Mouse (Mus musculus) adrenal gland, adult (tissue): Measurements from ENCODE around the gene Ptprn2.
A peak's percentile ranks its signal among the peaks of the same experiment; 100 is the strongest.

ENCODE experiments used
- DNase-seq, 2 experiments: peaks; one replicate each; pipeline ENCODE4 v3.0.0; 2022 to 2023; ENCODE audit warnings: low spot score in 1 of 2; ENCODE audit not compliant: inconsistent age in 2 of 2

Ptprn2 gene

DNA sequence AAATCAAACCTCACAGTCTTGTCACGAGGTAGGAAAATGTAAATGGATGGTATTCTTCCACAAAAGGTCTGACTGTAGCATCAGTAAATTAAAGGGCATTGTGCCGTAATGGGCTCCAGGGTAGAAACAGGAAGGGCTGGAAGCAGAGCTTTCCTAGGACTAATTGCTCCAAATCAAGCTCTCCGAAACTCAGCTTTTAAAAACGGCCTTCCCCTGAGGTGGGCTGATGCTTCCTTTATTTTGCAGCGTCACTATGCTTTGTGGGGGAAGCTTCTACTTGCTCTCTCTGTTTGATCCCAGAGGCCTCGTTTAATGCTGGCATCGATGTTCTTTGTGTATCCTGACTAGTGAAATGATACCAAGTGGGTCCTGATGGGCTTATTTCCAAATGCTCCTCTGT, 718.0 kb downstream of the Ptprn2 start:
- no peak for DNase-seq

DNA sequence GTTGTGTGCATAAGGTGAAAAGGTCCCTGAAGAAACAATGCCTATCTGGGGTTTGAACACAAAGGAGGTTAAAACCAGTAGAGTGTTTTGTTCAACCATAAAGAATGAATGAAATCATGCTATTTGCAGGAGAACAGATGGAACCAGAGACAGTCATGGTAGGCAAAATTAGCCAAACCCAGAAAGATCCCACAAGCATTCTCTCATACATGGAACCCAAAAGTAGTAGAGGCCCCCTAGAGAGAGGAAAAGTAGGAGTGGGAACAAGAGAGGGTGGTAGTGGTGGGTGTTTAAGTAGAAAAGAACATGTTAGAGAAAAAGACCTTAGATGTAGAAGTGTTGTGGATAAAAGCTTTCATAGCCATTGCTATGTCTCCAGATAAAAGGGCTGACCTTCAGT, 719.4 kb downstream of the Ptprn2 start:
- DNase-seq: no peak

DNA sequence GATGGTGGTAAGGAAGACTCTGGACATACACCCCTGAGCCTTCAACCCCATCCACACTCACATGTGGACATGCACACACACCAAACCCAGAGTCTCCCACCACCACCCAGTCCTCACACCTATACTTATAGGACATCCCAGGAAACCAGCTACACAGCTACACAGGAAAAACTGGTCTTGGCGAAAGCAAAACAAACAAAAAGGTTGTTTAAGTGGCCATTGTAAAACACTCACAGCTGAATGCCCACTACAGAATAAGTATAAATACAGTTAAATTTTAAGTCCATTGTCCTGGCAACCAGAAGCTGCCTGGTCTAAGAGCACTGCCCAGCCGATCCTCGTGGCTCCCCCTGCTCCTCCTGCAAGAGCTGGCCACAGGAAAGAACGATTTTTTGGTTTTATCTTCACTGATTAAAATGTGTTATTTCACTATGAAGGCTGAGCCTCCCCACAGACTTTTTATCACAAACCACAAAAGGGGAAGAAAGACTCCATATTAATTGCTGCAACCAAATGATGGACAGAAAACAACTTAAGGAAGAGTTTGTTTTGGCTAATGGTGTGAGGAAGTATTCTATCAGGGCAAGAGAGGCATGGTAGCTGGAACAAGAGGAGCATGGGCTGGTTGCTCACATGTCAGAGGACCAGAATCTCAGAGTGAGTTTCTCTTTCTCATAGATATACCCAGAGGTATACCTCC, 722.1 kb downstream of the Ptprn2 start:
- DNase-seq: no peak

DNA sequence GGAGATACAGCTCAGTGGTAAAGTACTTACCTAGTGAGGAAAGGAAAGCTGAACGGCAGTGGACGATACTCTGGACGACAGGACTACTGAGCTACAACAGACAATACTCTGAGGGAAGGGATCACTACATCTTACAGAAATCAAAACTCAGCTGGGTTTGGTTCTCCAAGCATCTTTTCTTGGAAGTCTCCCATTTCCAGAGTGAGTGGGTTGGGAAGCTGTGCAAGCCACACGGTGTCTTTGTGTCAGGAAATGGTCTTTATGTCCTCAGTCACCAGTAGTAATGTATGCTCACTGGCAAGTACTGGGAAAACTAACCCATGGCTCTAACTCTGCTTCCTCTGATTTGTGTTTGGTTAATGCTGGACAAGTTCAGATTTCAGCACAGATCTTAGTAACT, 724.9 kb downstream of the Ptprn2 start:
- DNase-seq: no peak

DNA sequence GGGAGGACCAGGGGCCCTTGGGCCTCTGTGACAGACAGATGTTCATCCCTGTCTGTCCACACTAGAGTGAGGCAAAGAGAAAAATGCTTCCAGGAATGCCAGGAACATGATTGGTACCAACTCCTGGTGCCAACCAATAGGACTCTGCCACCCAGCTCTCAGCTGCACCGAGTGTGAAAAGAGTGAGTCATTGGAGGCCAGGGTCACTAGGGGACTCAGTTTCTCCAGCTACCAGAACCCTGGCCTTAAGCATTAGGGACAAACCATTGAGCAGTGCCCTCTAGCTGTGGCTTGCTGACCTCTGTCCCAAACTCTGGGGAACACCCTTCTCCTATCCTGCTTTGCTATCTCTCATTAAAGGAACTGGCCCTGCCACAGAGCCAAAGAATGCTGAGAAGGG, 728.0 kb downstream of the Ptprn2 start:
- DNase-seq: peak; percentile 58 to 81

DNA sequence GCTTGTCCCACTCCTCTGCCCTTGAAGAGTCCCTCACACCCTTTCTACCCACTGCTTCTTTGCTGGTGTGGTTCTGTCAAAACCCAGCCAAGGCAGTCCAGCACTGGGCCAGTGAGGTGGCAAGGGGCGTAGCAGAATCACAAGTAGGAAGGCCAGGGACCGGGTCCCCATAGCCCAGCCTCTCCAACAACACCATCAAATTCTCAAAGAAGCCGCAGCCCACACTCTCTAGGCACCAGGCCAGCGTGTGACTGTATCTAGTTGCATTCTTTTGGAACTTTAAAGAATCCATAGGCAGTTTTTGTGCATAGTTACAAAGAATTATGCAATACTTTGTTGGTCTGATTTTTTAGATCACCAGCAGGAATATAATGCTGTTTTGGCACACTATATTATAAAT, 728.8 kb downstream of the Ptprn2 start:
- no peak for DNase-seq

DNA sequence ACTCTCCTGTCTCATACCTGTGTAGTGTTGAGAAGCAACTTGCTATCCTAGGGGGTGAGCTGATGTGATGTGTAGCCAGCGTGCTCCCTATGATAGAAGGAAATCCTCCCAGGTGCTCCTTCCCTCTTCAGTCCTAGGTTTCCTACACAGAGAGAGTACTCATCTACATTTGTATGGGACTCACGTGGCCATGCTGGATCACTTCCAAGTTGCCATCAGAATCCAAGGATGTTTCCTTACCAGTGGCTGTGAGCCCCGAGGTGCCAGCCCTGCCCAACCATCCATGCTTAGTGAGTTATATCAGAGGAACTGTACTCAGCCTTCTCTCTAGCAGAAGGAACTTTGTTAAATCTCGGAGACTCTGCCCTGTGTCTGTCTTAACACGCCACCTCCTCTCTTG, 729.4 kb downstream of the Ptprn2 start:
- peak; percentile 25 to 60 for DNase-seq

DNA sequence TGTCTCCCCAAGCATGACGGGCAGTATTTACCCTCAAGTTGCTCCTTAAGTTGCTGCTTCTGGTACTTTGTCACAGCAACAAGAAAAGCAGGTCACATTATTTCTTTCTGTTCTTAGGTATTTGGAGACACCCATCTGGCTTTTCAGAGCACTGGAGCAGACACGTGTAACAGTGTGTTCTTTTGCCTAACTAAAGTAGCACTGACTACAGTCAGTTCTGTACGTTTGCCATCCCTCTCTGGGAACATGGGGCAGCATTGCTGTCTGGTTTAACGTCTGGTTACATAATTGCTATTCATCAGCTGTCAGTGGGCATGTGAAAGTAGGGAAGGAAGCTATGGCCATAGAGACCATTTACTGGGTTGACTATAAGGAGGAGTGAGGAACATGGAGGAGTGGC, 736.4 kb downstream of the Ptprn2 start:
- no peak for DNase-seq

DNA sequence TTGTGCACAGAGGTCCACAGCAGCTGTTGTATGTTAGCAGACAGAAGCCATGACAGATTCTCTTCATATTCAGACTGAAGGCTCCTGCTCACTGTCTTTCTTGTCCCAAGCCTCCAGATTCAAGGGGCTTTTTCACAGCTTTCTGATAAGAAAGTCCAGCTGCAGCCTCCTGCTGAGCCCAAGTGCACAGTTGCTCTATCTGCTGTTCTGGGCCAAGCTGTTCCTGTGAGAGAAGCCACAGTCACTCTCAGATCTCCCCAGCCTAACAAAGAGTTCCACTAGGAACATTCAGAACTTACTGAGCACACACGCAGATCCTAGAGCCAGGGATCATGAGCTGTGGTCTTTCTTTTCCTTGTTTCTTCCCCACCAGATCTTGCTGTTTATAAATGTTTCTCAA, 738.5 kb downstream of the Ptprn2 start:
- no peak for DNase-seq

DNA sequence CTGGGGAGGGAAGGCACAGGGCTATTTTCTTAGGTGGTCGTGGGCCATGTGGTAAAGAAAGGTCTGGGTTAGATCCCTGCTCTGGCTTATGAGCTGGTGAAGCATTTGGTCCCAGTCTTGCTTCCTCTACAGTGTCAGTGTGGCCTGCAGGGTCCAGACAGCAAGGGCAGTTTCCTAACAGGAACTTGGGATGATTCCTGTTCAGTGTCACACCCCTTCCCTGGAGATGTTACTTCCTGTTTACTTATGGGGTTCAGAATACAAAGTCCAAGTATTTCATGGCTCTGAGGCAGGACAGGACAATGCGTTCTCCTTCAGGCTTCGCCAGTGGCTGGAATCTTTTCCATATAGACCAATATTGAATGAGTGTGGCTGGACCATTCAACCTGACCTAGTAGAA, 741.7 kb downstream of the Ptprn2 start:
- DNase-seq: peak in 1 of 2 experiments; percentile 46

DNA sequence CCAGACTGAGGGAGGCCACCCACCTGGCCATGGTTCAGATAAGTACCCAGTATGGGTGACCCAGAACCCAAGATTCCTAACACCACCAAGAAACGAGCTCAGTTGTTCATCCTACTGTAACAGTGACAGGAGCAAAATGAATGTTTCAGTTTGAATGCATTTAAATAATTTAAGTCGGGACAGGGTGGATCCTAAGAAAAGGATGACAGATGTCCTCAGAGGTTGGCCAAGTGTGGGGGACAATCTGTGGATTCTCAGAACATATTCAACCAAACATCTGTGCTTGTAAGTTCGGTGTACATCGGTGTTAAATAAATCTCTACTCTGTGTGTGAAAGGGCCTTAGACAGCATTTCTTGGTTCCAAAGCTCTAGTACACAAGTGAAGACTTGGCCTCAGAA, 743.9 kb downstream of the Ptprn2 start:
- no peak for DNase-seq

DNA sequence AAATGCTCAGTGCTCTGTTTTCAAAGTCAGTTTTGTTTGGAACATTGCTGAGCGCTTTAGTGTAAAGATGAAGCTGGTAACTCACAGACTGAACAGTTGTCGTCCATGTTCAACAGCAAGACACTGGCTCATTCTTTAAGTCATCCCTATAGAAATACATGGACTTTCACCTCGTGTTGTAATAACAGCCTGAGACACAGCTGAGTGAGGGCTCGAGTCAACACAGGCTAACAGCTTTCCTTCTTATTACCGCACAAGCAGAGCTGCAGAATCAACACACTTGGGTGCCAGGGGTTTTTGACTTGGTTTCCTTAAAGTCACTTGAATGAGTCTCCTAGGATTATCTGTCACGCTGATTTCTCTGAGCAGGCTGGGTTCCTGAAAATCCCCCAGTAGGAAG, 744.8 kb downstream of the Ptprn2 start:
- DNase-seq: no peak

DNA sequence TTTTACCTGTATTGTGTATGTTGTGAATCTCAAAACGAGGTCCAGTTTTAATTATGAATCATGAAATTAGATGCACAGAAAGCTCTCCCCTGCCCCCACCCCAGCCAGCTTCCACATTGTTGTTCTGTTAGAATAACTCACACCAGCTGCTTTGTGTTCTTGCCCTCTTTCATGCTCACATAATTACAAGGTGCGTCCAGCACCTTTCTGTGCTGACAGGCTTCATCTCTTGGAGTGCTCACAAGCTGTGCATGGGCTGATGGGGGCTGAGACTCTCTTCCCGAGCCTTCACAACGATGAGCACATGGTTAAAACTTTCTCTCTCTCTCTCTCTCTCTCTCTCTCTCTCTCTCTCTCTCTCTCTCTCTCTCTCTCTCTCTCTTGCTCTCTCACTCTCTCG, 746.3 kb downstream of the Ptprn2 start:
- DNase-seq: no peak

DNA sequence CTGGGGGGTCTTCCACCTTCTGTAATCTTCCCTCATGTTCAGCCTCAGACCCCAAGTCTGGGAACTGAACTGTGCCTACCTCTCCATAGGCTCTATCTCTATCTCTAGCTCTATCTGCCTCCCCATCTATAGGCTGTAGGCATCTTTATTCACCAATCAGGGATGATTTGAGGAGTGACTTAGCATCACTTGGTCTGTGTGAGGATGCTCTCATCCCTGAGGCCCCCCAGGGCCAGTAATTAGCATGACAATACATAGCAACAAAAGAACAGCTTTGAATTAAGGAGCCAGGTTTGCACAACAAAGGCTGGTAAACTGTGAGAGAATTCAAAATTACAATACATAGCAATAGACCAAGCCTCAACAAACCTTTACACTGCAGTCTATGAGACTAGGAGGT, 749.6 kb downstream of the Ptprn2 start:
- no peak for DNase-seq

DNA sequence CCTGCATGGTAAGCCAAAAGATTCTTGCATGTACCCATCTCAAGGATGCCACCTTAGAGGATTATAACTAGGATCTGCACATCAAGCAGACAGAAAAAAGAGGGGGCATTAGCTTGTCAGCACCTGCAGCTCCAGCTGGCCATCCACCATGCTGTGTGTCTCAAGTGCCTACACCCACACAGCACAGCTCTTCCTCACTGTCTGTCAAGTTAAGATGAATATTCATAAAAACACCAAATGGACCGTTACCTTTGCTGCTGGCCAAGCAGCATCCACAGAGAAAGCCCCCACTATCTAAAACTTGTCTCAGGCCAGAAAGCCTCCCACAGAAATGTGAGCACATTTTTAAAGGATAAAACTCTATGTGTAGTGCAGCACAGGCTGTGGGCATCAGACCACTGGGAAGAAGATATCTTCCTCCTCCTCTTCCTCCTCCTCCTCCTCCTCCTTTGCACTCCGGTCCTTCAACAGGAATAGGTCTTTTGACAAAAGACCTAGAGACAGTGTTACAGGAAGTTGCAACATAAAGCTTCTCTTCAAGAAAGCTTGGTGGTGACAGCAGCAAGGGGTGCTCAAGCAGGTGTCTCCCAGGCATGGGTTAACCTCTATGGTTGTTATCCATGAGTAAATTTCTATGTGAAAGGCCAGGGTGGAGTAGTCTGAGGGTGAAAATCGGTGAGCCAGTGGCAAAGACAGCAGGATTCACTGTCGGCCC, 750.7 kb downstream of the Ptprn2 start:
- no peak for DNase-seq

DNA sequence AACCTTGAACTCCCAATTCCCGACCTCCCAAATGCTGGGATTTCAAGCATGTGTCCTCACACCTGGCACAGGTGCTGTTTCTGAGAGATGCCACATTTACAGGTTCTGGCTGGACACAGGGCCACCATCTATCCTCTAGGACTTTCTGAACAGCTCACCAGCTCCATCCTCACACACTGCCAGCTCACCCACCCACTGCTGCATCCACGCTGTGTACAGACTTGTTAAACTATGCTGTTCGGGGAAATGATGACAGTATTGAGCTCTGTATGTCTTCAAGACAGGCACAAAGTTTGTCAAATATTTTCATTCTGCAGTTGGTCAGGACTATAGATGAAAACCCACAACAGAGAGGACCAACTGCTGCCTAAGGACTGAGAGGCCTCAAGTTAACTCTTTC, 751.5 kb downstream of the Ptprn2 start:
- DNase-seq: no peak

DNA sequence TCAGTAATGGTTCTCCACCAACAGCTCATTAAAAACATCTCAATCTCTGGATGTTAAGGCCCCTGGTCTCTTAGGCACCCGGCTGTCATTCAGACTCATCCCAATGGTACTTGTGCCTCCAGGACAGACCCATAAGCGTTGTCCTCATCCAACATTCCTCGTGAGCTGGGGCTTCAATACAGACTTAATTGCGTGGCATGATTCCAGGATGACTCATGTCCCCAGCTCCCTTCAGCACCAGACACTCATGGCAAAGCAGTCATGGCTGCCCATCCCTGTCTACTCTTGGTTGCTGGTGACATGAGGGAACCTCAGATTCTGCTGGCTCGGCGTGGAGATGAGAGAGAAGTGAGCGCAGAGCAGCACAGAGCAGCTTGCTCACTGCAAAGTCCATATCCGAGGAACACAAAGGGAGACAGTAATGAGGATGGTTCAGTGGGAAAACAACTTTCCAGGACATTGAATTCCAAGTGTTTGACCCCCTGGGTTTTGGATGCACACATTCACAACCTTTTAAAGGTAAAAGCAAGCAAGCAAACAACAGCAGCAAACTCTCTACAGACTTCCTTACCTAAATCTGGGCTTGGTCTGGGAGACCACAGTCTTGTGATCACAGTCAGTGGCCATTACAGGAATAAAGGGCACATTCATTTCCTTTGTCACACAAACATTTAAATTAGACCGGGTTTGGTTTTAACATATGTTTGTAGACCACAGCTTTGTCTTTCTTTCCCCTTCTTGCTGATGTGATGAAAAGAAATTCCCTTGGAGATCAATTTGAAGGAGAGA, 754.6 kb downstream of the Ptprn2 start:
- DNase-seq: peak; percentile 41 to 63

DNA sequence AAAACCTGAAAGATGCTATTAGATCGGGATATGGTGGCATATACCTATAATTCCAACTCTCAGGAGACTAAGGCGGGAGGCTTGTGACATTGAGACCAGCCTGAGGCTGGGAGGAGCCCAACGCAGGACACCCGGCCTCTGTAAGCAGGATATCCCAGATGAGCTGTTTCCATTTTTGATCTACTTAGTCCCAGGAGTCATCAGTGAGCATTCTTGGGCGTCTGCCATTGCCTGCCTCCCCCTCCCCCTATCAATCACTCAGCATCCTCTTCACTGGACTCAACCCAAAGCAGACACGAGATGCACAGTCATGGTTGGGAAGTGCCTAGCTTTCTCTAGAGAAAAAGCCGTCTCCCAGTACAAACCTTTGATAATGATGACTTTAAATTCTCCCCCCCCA, 756.7 kb downstream of the Ptprn2 start:
- peak; percentile 70 to 83 for DNase-seq

DNA sequence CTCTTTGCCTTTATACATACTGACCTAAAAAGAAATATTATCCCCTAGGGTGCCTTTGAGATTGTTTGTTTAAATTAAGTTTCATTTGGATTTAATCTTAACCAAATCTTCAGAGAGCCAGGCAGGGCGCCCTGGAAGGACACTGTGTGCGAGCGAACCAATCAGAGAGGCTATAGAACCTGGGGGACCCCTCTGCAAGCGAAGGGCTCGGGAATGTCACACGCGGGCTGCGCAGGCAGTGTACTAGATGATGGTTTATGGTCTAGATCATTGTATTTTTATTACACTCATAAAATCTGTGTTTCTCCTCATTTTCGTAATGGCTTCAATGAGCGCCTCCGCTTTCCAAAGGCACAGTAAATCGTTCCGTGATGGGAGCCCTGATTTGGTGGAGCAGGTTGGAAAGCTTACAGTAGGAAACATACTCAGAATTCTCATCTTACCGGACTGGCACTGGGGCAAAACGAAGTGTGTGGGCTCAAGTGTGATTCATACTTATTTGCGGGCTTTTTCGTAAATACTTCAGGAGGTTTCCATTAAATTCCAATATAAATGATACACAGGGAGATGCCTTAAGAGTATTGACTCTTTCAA, 760.5 kb downstream of the Ptprn2 start:
- DNase-seq: no peak

DNA sequence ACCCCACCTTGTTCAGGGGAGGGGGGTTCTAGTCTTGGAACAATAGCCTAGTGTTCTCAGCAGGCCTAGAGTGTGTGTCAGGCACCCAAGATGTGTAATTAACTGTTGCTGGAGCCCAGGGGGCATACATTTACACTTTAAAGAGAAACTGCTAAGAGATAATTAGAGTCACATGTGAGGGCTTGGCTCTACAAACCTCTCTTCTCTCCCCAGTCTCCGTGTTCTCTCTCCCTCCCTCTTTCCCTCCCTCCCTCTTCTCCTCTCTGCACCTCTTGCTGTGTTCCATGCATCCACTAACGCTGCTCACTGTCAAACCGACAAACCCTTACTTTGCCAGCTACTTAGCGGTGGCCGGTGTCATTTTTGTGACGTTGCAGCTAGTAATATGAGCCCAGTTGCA, 764.9 kb downstream of the Ptprn2 start:
- no peak for DNase-seq

DNA sequence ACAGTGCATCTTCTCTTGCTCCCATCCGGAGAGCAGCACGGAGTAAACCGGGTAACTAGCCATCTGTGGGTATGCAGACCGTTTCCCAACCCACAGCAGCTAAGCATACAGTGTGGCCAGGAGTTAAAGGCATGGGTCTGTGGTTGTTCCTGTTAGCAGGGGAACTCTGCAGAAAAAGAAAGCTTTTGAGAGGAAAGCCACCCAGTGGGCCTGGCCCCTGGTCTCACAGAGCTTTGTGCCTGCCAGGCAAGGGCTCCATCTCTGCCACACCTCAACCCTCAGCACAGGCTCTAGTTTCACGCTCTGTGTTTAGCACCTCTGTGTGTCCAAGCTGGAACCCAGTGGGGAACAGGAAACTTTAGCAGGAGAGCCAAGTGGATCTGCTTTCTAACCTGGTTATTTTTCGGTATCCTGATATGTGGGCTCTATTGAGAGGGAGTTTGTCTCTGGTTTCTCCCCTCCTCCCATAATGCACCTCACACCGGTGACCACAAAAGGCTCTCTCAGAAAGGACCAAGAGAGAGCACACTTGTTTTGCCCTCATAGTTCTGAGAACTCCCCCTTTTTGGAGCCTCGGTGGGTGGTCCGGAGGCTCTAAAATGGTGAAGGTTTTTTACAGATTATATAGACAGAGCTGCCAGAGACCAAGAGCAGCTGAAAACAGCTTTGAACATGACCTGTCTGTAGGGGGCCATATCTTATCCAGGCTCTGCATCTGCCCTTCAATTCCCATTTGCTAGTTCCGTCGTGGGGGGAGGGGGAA, 766.3 kb downstream of the Ptprn2 start:
- DNase-seq: no peak
